Mouse (Mus musculus): ENCODE data around the gene Vim.

DNA sequence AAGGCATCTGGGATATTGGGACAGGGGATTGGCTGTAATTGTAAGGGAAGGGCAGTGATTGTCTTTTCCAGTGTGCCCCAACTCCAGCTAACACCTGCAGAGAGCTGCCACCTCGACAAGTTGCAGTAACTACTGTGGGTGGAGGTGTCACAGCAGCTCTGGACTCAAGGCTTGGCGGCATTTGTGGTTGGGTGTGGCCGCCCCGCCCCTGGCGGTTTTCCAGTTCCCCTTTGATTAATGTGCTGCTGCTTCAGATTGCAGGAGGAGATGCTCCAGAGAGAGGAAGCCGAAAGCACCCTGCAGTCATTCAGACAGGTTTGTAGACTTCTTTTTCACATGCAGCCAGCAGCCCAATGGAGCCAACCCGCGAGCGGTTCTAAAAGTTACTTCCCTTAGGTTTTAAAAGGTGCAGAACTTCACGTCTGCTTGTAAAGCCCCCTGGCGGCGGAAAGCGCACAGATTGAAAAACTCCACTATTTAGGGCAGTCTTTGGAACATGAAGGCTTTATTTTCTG, 1.6 kb downstream of the Vim start:
- no peak for TF ChIP-seq CTCF (IDR thresholded peaks at IDR 0.05; ENCODE audit: control insufficient read depth, insufficient read depth, insufficient read length)
- TF ChIP-seq CEBPB (IDR thresholded peaks at IDR 0.05; ENCODE audit: low read depth) = no peak
- no peak for TF ChIP-seq FOSL1 (IDR thresholded peaks at IDR 0.05; ENCODE audit: insufficient read depth, low read length, poor library complexity, severe bottlenecking)
- TF ChIP-seq MAX (IDR thresholded peaks at IDR 0.05) = no peak
- no peak for TF ChIP-seq MYOG (IDR thresholded peaks at IDR 0.05; ENCODE audit: control insufficient read depth, extremely low read depth, insufficient read length)
- no peak for TF ChIP-seq USF1 (IDR thresholded peaks at IDR 0.05; ENCODE audit: low read depth)
- no peak for TF ChIP-seq MYOD1 (IDR thresholded peaks at IDR 0.05; ENCODE audit: control insufficient read depth, insufficient read length, low read depth)

All from C2C12 (cell line).